Mouse (Mus musculus) CD4-positive helper T cell, adult 2 months (primary cell): Measurements from ENCODE around the gene Klhl41.
"Not testable (repeated sequence)": the region's sequence is repeated elsewhere in the genome, so short reads cannot be mapped to it uniquely, and the experiment has no call there.

ENCODE experiments used
- DNase-seq: peaks from one replicate; pipeline ENCODE4 v3.0.0-alpha.2; 2012; ENCODE audit warnings: low read depth, missing footprints, low spot score

Klhl41 gene

GRCm38 (mm10) chr2:69669853-69670252, at the start of gene Klhl41:
Gene Klhl41 (plus strand): TSS chr2:69670120.
- DNase-seq, result no peak

- no peak for DNase-seq
Observed at GRCm38 (mm10) chr2:69629215-69629614, 40.7 kb upstream of the Klhl41 start.

- no peak for DNase-seq
Observed at GRCm38 (mm10) chr2:69629914-69630313, 40.0 kb upstream of the Klhl41 start.

- DNase-seq, result no peak
Observed at GRCm38 (mm10) chr2:69630792-69631191, 39.1 kb upstream of the Klhl41 start.

- peak; percentile 17 for DNase-seq
Observed at GRCm38 (mm10) chr2:69631449-69631848, 38.5 kb upstream of the Klhl41 start.

GRCm38 (mm10) chr2:69635064-69635701, 34.7 kb upstream of the Klhl41 start:
- peak; percentile 75 for DNase-seq

- DNase-seq, result peak; percentile 65
Observed at GRCm38 (mm10) chr2:69635807-69636206, 34.1 kb upstream of the Klhl41 start.

GRCm38 (mm10) chr2:69637989-69638388, 31.9 kb upstream of the Klhl41 start:
- not testable (repeated sequence) for DNase-seq

- DNase-seq, result no peak
Observed at GRCm38 (mm10) chr2:69640100-69640499, 29.8 kb upstream of the Klhl41 start.

- DNase-seq, result no peak
Observed at GRCm38 (mm10) chr2:69644968-69645617, 24.8 kb upstream of the Klhl41 start.

GRCm38 (mm10) chr2:69646726-69647490, 23.0 kb upstream of the Klhl41 start, which contains the start of gene Bbs5:
Gene Bbs5 (plus strand): TSS chr2:69647171.
- DNase-seq, result peak; percentile 41

GRCm38 (mm10) chr2:69649716-69650115, 20.2 kb upstream of the Klhl41 start:
- no peak for DNase-seq

GRCm38 (mm10) chr2:69659326-69659725, 10.6 kb upstream of the Klhl41 start:
- DNase-seq, result no peak

GRCm38 (mm10) chr2:69663827-69664476, 6.0 kb upstream of the Klhl41 start:
- DNase-seq, result no peak

GRCm38 (mm10) chr2:69667656-69668055, 2.3 kb upstream of the Klhl41 start:
- no peak for DNase-seq

GRCm38 (mm10) chr2:69668414-69668813, 1.5 kb upstream of the Klhl41 start:
- no peak for DNase-seq

GRCm38 (mm10) chr2:69673723-69674122, 3.8 kb downstream of the Klhl41 start:
- no peak for DNase-seq

- DNase-seq, result no peak
Observed at GRCm38 (mm10) chr2:69675266-69675665, 5.3 kb downstream of the Klhl41 start.

GRCm38 (mm10) chr2:69676713-69677112, 6.8 kb downstream of the Klhl41 start:
- DNase-seq, result no peak

- not testable (repeated sequence) for DNase-seq
Observed at GRCm38 (mm10) chr2:69677215-69677614, 7.3 kb downstream of the Klhl41 start.

- DNase-seq, result peak; percentile 13
Observed at GRCm38 (mm10) chr2:69679990-69680389, 10.1 kb downstream of the Klhl41 start.

- no peak for DNase-seq
Observed at GRCm38 (mm10) chr2:69681931-69682330, 12.0 kb downstream of the Klhl41 start.
